Mouse (Mus musculus) megakaryocyte, embryonic 14.5 days (primary cell): ENCODE data around the gene Dkk3.

Experiments
- FLI1 ChIP-seq: IDR thresholded peaks from 2 replicates; pipeline ENCODE4 v1.6.1; 2012; ENCODE audit warnings: low read length, inconsistent platforms, mixed read lengths
- GATA1 ChIP-seq: IDR thresholded peaks from 3 replicates; pipeline ENCODE4 v1.6.1; 2012; ENCODE audit warnings: mixed read lengths, low read length, inconsistent platforms, borderline replicate concordance

GRCm38 (mm10) chr7:112169955-112170692 lies 11.3 kb upstream of the Dkk3 start:
- TF ChIP-seq GATA1: no peak
- TF ChIP-seq FLI1: no peak
